Comparison of ENCODE assay signal across 15 mouse cellular contexts in the genomic region with DNA sequence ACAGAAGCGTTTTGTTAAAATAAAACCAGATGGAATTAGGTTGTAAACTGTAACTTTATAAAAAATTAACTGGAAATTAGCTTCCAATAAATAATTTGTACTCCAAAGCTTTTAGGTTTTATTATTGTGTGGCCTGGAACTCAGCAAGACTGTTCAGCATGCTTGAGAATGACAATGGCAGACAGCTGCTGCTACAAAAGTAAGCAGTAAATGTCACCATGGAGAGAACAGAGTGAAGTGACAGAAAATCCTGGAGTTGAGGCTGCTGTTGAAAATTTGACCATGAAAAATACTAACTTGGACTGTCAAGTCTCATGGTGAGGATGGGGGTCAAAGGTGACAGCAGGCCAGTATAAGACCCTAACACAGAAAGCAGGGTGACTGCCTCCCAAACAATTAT.
"Had no signal": no experiment of that assay in that cellular context is flagged by ENCODE, and none has a peak within 500 bp of the region (broad histone marks: within the 10 kb centered on the region; RNA-seq: fewer than 3 reads in every experiment).

No protein-coding gene starts in this region.

- H3K4me1 ChIP-seq: liver, embryonic 15.5 days; lung, embryonic 15.5 days; midbrain, embryonic 13.5 days; midbrain, embryonic 15.5 days; neural tube, embryonic 12.5 days; stomach, embryonic 15.5 days had no signal

- H3K27ac ChIP-seq: liver, embryonic 15.5 days; lung, embryonic 15.5 days; midbrain, embryonic 13.5 days; midbrain, embryonic 15.5 days; neural tube, embryonic 12.5 days; stomach, embryonic 15.5 days; stomach, postnatal 0 days had no signal

- H3K9me3 ChIP-seq: liver, embryonic 15.5 days; lung, embryonic 15.5 days; midbrain, embryonic 13.5 days; midbrain, embryonic 15.5 days; neural tube, embryonic 12.5 days; stomach, embryonic 15.5 days had no signal

- H3K9ac ChIP-seq: liver, embryonic 15.5 days; liver, postnatal 0 days; lung, embryonic 15.5 days; midbrain, embryonic 13.5 days; midbrain, embryonic 15.5 days; neural tube, embryonic 12.5 days; stomach, embryonic 15.5 days had no signal

- H3K36me3 ChIP-seq: liver, embryonic 15.5 days; lung, embryonic 15.5 days; midbrain, embryonic 13.5 days; midbrain, embryonic 15.5 days; neural tube, embryonic 12.5 days; stomach, embryonic 15.5 days had no signal

- H3K27me3 ChIP-seq: liver, embryonic 15.5 days; lung, embryonic 15.5 days; midbrain, embryonic 13.5 days; midbrain, embryonic 15.5 days; neural tube, embryonic 12.5 days; stomach, embryonic 15.5 days had no signal

- H3K4me3 ChIP-seq: liver, embryonic 15.5 days; lung, embryonic 15.5 days; midbrain, embryonic 13.5 days; midbrain, embryonic 15.5 days; neural tube, embryonic 12.5 days; stomach, embryonic 15.5 days had no signal

- ATAC-seq: liver, postnatal 0 days; lung, postnatal 0 days; midbrain, embryonic 13.5 days; midbrain, embryonic 15.5 days had no signal

- DNase-seq: liver, postnatal 0 days; lung, adult 2 months; lung, postnatal 4 days; right cerebral cortex, postnatal 14 days; thymus, adult 2 months; thymus, postnatal 25 days; thymus, postnatal 4 days had no signal

- H3K4me2 ChIP-seq: liver, embryonic 15.5 days; lung, embryonic 15.5 days; midbrain, embryonic 13.5 days; midbrain, embryonic 15.5 days; neural tube, embryonic 12.5 days; stomach, embryonic 15.5 days had no signal
